Mouse (Mus musculus): ENCODE data around the gene AC124502.3. TPM values are rescaled to one million over a fixed set of nuclear protein-coding genes. Genes with fewer than 3 reads are reported as not detected.

AC124502.3 gene
- polyA plus RNA-seq, 1 experiment, result 0.66 TPM

DNA sequence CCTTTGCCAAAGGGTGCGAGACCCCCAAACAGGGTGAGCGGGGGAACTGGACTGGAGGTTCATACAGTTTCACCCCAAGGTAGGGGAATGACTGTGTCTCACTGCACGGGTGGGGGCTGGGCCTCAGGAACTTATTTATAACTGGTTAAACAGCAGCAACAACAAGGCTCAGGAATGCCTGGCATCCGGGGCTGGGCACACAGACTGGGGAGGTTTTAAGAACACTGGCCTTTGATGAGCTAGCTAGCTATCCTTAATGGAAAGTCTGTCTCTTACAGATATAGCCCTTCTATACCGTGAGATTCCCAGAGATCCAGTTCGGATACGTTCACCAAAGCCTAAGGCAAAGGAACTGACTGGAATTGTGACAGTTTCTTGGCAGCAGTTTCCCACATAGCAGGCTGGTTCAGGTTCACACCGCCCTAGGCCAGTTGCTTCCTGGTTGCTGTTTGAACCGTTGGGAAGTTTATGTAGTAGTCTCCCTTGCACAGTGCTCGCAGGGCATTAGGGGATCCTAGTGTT is 22.4 kb upstream of the AC124502.3 start:
- no peak overlapping the region for H3K4me3 ChIP-seq (ENCODE audit: insufficient read depth, low read depth, low read length)
- peaks cover 7% of the 10 kb centered on the region for H3K4me1 ChIP-seq (ENCODE audit: control insufficient read depth, insufficient read depth, low read length)
- WGBS, result 14% methylated on average over 10 of the region's 10 CpGs
- no peaks in the 10 kb centered on the region for H3K27me3 ChIP-seq (replicated peaks; ENCODE audit: control insufficient read depth, insufficient read depth, low read length)
- no peaks in the 10 kb centered on the region for H3K36me3 ChIP-seq (ENCODE audit: control insufficient read depth, insufficient read depth, low read length)
- TF ChIP-seq CTCF (conservative IDR thresholded peaks at IDR 0.05; ENCODE audit: insufficient read depth, insufficient read length, low read depth, low read length), result no peak
- DNase-seq, result peak; percentile 73
- peak overlapping the region; percentile 86 for H3K27ac ChIP-seq (ENCODE audit: insufficient read depth, low read depth, low read length)

DNA sequence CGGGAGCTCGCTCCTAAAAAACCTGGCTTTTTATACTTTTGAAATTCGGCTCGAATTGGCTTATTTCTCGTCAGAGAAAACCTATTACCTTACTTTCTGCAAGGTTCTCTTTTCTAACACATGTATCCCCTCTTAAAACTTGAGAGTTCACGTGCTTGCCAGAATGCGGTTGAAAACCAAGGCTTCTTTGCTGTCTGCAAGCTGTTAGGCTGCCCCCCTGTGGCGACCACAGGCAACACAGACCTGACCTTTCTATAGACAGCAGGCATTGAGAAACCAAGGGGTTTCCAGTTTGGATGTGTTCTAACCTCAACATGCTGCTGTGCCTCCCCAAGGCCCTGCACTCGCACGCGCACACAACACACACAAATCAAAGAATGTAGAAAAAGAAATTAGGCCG is 21.9 kb upstream of the AC124502.3 start:
- Histone ChIP-seq H3K36me3 (ENCODE audit: control insufficient read depth, insufficient read depth, low read length) (no peaks in the 10 kb centered on the region), H3K4me1 (ENCODE audit: control insufficient read depth, insufficient read depth, low read length) (peaks cover 7% of the 10 kb centered on the region), H3K27ac (ENCODE audit: insufficient read depth, low read depth, low read length) (peak overlapping the region; percentile 86; the same call in 1 of the 2 replicates), H3K4me3 (ENCODE audit: insufficient read depth, low read depth, low read length) (no peak overlapping the region), H3K27me3 (replicated peaks; ENCODE audit: control insufficient read depth, insufficient read depth, low read length) (no peaks in the 10 kb centered on the region)
- 19% methylated on average over 12 of the region's 12 CpGs for WGBS
- TF ChIP-seq CTCF (conservative IDR thresholded peaks at IDR 0.05; ENCODE audit: insufficient read depth, insufficient read length, low read depth, low read length) (peak; percentile 79), POLR2A (IDR thresholded peaks at IDR 0.05; ENCODE audit: low read depth, low read length) (no peak)
- DNase-seq, result peak; percentile 71

DNA sequence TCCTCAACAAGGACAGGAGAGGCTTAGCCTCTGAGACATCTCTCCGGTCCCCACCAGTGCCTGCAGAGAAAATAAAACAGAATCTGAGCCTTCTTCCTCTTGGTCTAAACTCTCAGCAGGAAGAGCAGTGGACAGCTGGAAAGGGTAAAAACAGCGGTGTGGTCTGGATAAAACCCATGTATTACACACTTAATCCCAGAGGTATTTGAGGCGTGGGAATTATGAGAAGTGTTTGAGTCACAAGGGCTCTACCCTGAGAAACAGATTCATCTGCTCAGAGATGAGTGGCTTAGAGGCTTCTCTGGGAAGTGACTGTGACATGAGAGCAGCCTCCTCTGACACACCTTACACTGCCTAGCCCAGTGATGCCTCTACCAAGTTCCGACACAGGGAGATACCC is 21.1 kb upstream of the AC124502.3 start:
- no peak overlapping the region for H3K27ac ChIP-seq (ENCODE audit: insufficient read depth, low read depth, low read length)

DNA sequence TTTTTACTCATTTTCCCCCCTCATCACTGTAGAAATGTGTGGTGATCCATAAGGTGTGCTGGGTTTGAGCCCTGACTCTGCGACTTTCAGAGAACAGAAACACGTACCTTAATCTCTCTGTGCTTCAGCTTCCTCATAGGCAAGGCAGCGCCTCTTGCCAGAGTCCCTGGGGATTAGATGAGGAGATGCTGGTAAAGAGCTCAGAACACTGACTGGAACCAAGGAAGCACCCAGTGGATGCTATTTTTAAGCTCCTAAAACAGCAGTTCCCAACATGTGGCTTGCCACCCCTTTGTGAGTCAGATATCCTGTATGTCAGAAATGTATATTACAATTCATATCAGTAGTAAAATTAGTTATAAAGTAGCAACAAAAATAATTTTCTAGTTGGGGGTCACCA is 20.5 kb upstream of the AC124502.3 start:
- Histone ChIP-seq H3K36me3 (ENCODE audit: control insufficient read depth, insufficient read depth, low read length) (no peaks in the 10 kb centered on the region), H3K4me3 (ENCODE audit: insufficient read depth, low read depth, low read length) (no peak overlapping the region), H3K27ac (ENCODE audit: insufficient read depth, low read depth, low read length) (no peak overlapping the region), H3K4me1 (ENCODE audit: control insufficient read depth, insufficient read depth, low read length) (peaks cover 7% of the 10 kb centered on the region), H3K27me3 (replicated peaks; ENCODE audit: control insufficient read depth, insufficient read depth, low read length) (no peaks in the 10 kb centered on the region)
- 89% methylated on average over 3 of the region's 3 CpGs for WGBS
- TF ChIP-seq CTCF (conservative IDR thresholded peaks at IDR 0.05; ENCODE audit: insufficient read depth, insufficient read length, low read depth, low read length), result no peak
- no peak for TF ChIP-seq POLR2A (IDR thresholded peaks at IDR 0.05; ENCODE audit: low read depth, low read length)
- DNase-seq, result no peak

More for the DNA sequence above, 21.1 kb upstream of the AC124502.3 start:
- peaks cover 7% of the 10 kb centered on the region for H3K4me1 ChIP-seq (ENCODE audit: control insufficient read depth, insufficient read depth, low read length)
- no peak for TF ChIP-seq POLR2A (IDR thresholded peaks at IDR 0.05; ENCODE audit: low read depth, low read length)
- TF ChIP-seq CTCF (conservative IDR thresholded peaks at IDR 0.05; ENCODE audit: insufficient read depth, insufficient read length, low read depth, low read length), result no peak
- no peaks in the 10 kb centered on the region for H3K36me3 ChIP-seq (ENCODE audit: control insufficient read depth, insufficient read depth, low read length)
- DNase-seq, result no peak
- no peaks in the 10 kb centered on the region for H3K27me3 ChIP-seq (replicated peaks; ENCODE audit: control insufficient read depth, insufficient read depth, low read length)
- H3K4me3 ChIP-seq (ENCODE audit: insufficient read depth, low read depth, low read length), result no peak overlapping the region
- WGBS, result 86% methylated on average over 4 of the region's 4 CpGs

DNA sequence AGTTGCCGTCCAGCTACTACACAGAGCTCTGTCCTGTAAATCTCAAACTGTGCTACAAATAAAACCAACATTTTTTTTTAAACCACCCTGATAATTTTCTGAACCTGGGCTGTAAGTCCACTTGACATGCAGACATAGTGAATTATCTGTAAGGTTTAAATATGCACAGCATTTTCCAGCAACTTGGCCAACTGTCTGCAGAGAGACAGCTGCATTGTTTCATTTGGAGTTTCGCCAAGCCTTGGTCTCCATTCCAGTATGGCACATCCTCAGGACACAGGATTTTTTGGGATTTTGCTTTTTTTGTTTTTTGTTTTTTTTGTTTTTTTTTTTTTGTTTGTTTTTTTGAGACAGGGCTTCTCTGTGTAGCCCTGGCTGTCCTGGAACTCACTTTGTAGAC is 17.3 kb upstream of the AC124502.3 start:
- 74% methylated on average over 2 of the region's 2 CpGs for WGBS
- DNase-seq, result no peak
- H3K27ac ChIP-seq (ENCODE audit: insufficient read depth, low read depth, low read length), result no peak overlapping the region
- no peaks in the 10 kb centered on the region for H3K27me3 ChIP-seq (replicated peaks; ENCODE audit: control insufficient read depth, insufficient read depth, low read length)
- no peak overlapping the region for H3K4me3 ChIP-seq (ENCODE audit: insufficient read depth, low read depth, low read length)
- TF ChIP-seq POLR2A (IDR thresholded peaks at IDR 0.05; ENCODE audit: low read depth, low read length), result no peak
- no peak for TF ChIP-seq CTCF (conservative IDR thresholded peaks at IDR 0.05; ENCODE audit: insufficient read depth, insufficient read length, low read depth, low read length)
- no peaks in the 10 kb centered on the region for H3K36me3 ChIP-seq (ENCODE audit: control insufficient read depth, insufficient read depth, low read length)
- H3K4me1 ChIP-seq (ENCODE audit: control insufficient read depth, insufficient read depth, low read length), result peaks cover 1% of the 10 kb centered on the region; the same call in 1 of the 2 replicates

DNA sequence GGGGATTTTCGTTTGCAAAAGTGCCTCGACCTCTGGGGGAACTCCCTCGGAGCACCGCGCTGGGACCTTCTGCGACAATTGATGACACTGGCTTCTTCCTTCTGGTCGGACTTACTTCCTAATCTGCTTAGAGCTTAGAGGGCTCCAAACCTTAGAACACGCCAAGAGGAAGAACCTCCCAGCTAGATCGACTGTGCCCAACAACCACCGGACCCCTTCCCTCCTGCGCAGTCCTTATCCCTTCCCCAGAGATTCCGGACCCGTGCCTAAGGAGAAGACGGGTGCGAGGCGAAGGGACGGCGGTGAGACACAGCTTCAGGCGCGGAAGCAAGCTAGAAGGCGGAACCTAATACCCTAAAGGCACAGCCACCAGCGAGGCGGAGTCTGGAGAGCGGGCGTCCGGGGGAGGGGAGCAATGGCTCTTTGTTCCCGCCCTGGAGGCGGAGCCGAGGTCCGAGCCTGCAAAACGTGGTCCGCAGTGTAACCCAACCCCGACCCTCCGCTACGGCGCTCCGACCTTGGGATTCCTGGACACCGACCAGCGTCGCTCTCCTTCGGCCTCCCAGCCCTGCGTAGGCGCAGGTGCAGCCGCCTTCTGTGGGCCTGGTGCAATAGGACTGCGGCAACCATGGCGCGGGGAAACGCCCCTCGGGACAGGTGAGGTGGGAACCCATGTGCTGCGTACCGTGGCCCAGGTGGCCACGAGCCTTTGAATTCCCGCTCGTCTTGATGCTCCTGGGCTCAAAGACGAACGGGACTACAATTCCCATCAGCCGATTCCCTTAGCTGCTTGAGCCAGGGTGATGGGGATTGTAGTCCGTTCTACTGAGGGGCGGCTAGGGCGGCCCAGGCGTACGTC is 14.8 kb upstream of the AC124502.3 start, which contains the start of gene Slc29a2:
Gene Slc29a2, plus strand, starts transcription at position 240 of the 859 bp plus-strand sequence.
- H3K27ac ChIP-seq (ENCODE audit: insufficient read depth, low read depth, low read length), result peak within 1 kb of the TSS; percentile 91
- no peaks in the 10 kb centered on the region for H3K27me3 ChIP-seq (replicated peaks; ENCODE audit: control insufficient read depth, insufficient read depth, low read length)
- DNase-seq, result peak; percentile 96
- under 1% methylated on average over 62 of the region's 62 CpGs for WGBS
- H3K4me1 ChIP-seq (ENCODE audit: control insufficient read depth, insufficient read depth, low read length), result no peaks in the 10 kb centered on the region
- peak within 1 kb of the TSS; percentile 98 for H3K4me3 ChIP-seq (ENCODE audit: insufficient read depth, low read depth, low read length)
- TF ChIP-seq POLR2A (IDR thresholded peaks at IDR 0.05; ENCODE audit: low read depth, low read length) (peak; percentile 85), CTCF (conservative IDR thresholded peaks at IDR 0.05; ENCODE audit: insufficient read depth, insufficient read length, low read depth, low read length) (no peak)
- H3K36me3 ChIP-seq (ENCODE audit: control insufficient read depth, insufficient read depth, low read length), result no peaks in the 10 kb centered on the region

DNA sequence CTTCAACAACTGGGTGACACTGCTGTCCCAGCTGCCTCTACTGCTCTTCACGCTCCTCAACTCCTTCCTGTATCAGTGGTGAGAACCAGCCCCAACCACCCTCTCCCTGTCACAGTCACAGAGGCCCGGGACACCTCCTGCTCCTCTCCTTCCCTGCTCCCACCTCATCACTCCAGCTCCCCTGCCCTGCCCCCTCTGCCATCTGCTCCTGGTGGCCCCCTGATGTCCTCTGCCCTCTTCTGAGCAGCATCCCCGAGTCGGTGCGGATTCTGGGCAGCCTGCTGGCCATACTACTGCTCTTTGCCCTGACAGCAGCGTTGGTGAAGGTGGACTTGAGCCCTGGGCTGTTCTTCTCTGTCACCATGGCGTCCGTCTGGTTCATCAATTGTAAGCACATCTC is 12.6 kb upstream of the AC124502.3 start:
- no peak overlapping the region for H3K4me3 ChIP-seq (ENCODE audit: insufficient read depth, low read depth, low read length)
- WGBS, result 88% methylated on average over 8 of the region's 8 CpGs
- H3K36me3 ChIP-seq (ENCODE audit: control insufficient read depth, insufficient read depth, low read length), result no peaks in the 10 kb centered on the region
- H3K27me3 ChIP-seq (replicated peaks; ENCODE audit: control insufficient read depth, insufficient read depth, low read length), result no peaks in the 10 kb centered on the region
- H3K4me1 ChIP-seq (ENCODE audit: control insufficient read depth, insufficient read depth, low read length), result no peaks in the 10 kb centered on the region
- TF ChIP-seq CTCF (conservative IDR thresholded peaks at IDR 0.05; ENCODE audit: insufficient read depth, insufficient read length, low read depth, low read length) (no peak), POLR2A (IDR thresholded peaks at IDR 0.05; ENCODE audit: low read depth, low read length) (no peak)
- no peak overlapping the region for H3K27ac ChIP-seq (ENCODE audit: insufficient read depth, low read depth, low read length)
- no peak for DNase-seq
